ENCODE assay signal across 9 mouse cellular contexts in the genomic region with DNA sequence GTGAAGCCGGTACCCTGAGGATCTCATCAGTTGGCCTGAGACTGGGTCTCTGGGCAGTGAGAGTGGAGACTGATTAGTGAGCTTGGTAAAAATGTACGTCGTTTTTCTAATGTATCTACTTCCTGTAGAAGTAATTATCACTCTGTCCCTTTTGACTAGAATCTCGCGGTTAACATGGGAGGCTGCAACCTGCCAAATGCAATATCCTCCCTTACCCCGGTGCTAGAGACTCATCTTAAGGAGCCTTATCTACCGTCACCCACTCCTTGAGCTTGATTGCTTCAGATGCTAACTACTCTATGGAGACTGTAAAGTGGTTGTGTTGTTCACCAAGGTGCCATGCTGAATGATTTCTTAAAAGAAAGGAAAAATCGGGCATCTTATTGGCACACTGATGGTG. TPM values are rescaled to one million over a fixed set of nuclear protein-coding genes. Genes with fewer than 3 reads are reported as not detected.
DNase-seq lines count a peak whose midpoint lies in the region; ATAC-seq lines count a peak whose summit lies in the region.
"Had no signal": no experiment of that assay in that cellular context is flagged by ENCODE, and none has a peak within 500 bp of the region (broad histone marks: within the 10 kb centered on the region; RNA-seq: fewer than 3 reads in every experiment).

No protein-coding gene starts in this region.

- no peak for ATAC-seq in hindbrain, embryonic 12.5 days (ENCODE audit: low FRiP score)
- ATAC-seq in hindbrain, embryonic 11.5 days (ENCODE audit: low FRiP score): no peak
- ATAC-seq in hindbrain, embryonic 14.5 days (ENCODE audit: low FRiP score): no peak
- no peak for ATAC-seq in midbrain, embryonic 13.5 days

- H3K4me2 ChIP-seq in hindbrain, embryonic 12.5 days (replicated peaks): peak overlapping the region; percentile 96
- H3K4me2 ChIP-seq in hindbrain, embryonic 11.5 days (replicated peaks; ENCODE audit: low read depth, low read length): no peak overlapping the region
- H3K4me2 ChIP-seq in hindbrain, embryonic 14.5 days (replicated peaks): peak overlapping the region; percentile 98
- peak overlapping the region; percentile 96 for H3K4me2 ChIP-seq in midbrain, embryonic 13.5 days (replicated peaks)

- 50% methylated on average over 8 of the region's 8 CpGs for WGBS in hindbrain, embryonic 12.5 days
- WGBS in hindbrain, embryonic 11.5 days: 51% methylated on average over 8 of the region's 8 CpGs
- 35% methylated on average over 8 of the region's 8 CpGs for WGBS in hindbrain, embryonic 14.5 days
- 50% methylated on average over 8 of the region's 8 CpGs for WGBS in midbrain, embryonic 13.5 days

- no peak overlapping the region for H3K9ac ChIP-seq in hindbrain, embryonic 12.5 days
- no peak overlapping the region for H3K9ac ChIP-seq in hindbrain, embryonic 11.5 days (ENCODE audit: low read depth, low read length)
- peak overlapping the region; percentile 82 for H3K9ac ChIP-seq in hindbrain, embryonic 14.5 days
- H3K9ac ChIP-seq in midbrain, embryonic 13.5 days (replicated peaks): 0 out of 2 replicates have a peak overlapping the region, but pooled peaks have one; percentile 86

- no peaks in the 10 kb centered on the region for H3K9me3 ChIP-seq in hindbrain, embryonic 12.5 days (replicated peaks)
- H3K9me3 ChIP-seq in hindbrain, embryonic 11.5 days (ENCODE audit: control insufficient read depth, low read length): no peaks in the 10 kb centered on the region
- no peaks in the 10 kb centered on the region for H3K9me3 ChIP-seq in hindbrain, embryonic 14.5 days (ENCODE audit: control insufficient read depth, low read length)
- H3K9me3 ChIP-seq in midbrain, embryonic 13.5 days: no peaks in the 10 kb centered on the region

- no peaks in the 10 kb centered on the region for H3K36me3 ChIP-seq in hindbrain, embryonic 12.5 days
- no peaks in the 10 kb centered on the region for H3K36me3 ChIP-seq in hindbrain, embryonic 11.5 days (ENCODE audit: control insufficient read depth, insufficient read depth, low read length)
- peaks cover 9% of the 10 kb centered on the region; the same call in 1 of the 2 replicates for H3K36me3 ChIP-seq in hindbrain, embryonic 14.5 days (replicated peaks; ENCODE audit: control insufficient read depth, insufficient read depth)
- no peaks in the 10 kb centered on the region for H3K36me3 ChIP-seq in midbrain, embryonic 13.5 days

- H3K4me1 ChIP-seq in hindbrain, embryonic 12.5 days: peaks cover 24% of the 10 kb centered on the region
- 0 out of 2 replicates have a peak, but pooled peaks cover 2% of the 10 kb centered on the region for H3K4me1 ChIP-seq in hindbrain, embryonic 11.5 days (replicated peaks; ENCODE audit: control insufficient read depth, insufficient read depth, low read length)
- H3K4me1 ChIP-seq in hindbrain, embryonic 14.5 days (replicated peaks; ENCODE audit: control insufficient read depth, insufficient read depth, low read length): peaks cover 14% of the 10 kb centered on the region
- peaks cover 28% of the 10 kb centered on the region for H3K4me1 ChIP-seq in midbrain, embryonic 13.5 days (replicated peaks)

- H3K27ac ChIP-seq in hindbrain, embryonic 12.5 days: no peak overlapping the region
- H3K27ac ChIP-seq in hindbrain, embryonic 11.5 days (ENCODE audit: low read depth, low read length): no peak overlapping the region
- H3K27ac ChIP-seq in hindbrain, embryonic 14.5 days: no peak overlapping the region
- H3K27ac ChIP-seq in midbrain, embryonic 13.5 days: no peak overlapping the region

- peaks cover 16% of the 10 kb centered on the region for H3K27me3 ChIP-seq in hindbrain, embryonic 12.5 days
- peaks cover 4% of the 10 kb centered on the region; the same call in 1 of the 2 replicates for H3K27me3 ChIP-seq in hindbrain, embryonic 11.5 days (ENCODE audit: control insufficient read depth, insufficient read depth, low read length)
- H3K27me3 ChIP-seq in hindbrain, embryonic 14.5 days (ENCODE audit: control insufficient read depth, insufficient read depth, low read length): no peaks in the 10 kb centered on the region
- H3K27me3 ChIP-seq in midbrain, embryonic 13.5 days: peaks cover 18% of the 10 kb centered on the region

- peak overlapping the region; percentile 60; the same call in 1 of the 2 replicates for H3K4me3 ChIP-seq in hindbrain, embryonic 12.5 days
- no peak overlapping the region for H3K4me3 ChIP-seq in hindbrain, embryonic 11.5 days (ENCODE audit: low read depth, low read length)
- H3K4me3 ChIP-seq in hindbrain, embryonic 14.5 days (replicated peaks; ENCODE audit: low read length): peak overlapping the region; percentile 71
- peak overlapping the region; percentile 76 for H3K4me3 ChIP-seq in midbrain, embryonic 13.5 days (replicated peaks)

- DNase-seq in hindbrain, embryonic 11.5 days (ENCODE audit: low spot score): no peak
- peak; percentile 60 for DNase-seq in MEL-GATA-1-ER (ENCODE audit: extremely low read depth, low read depth)
- no peak for DNase-seq in hindbrain, embryonic 14.5 days (ENCODE audit: low spot score)
- no peak for DNase-seq in cerebellum, adult 11-12 months
- DNase-seq in cerebellum, postnatal 4 days (ENCODE audit: low spot score in 2 of 2): no peak
- DNase-seq in testis, postnatal 14 days (ENCODE audit: low spot score): no peak
- DNase-seq: left cerebral cortex, postnatal 4 days had no signal

RNA-seq across cellular contexts. Expression of a gene that starts 1.4 kb away (rescaled TPM):
- 0.18 TPM in 1 of 2 replicates, not detected in the other for polyA plus RNA-seq in hindbrain, embryonic 12.5 days (2016; fragmentation: Nextera tagmentation; extraction: Ambion mirVana)
- 0.19 and 0.25 TPM in 2 replicates for polyA plus RNA-seq in hindbrain, embryonic 11.5 days (2014; fragmentation: Nextera tagmentation; extraction: Ambion mirVana)
- 0.59 TPM in 1 of 2 replicates, not detected in the other for polyA plus RNA-seq in hindbrain, embryonic 14.5 days (2014; fragmentation: Nextera tagmentation; extraction: Ambion mirVana)
- 0.13 TPM in 1 of 2 replicates, not detected in the other for polyA plus RNA-seq in midbrain, embryonic 13.5 days (2015; fragmentation: Nextera tagmentation; extraction: Ambion mirVana)

RNA-seq across cellular contexts. Expression of a gene that starts 1.9 kb away (rescaled TPM):
- 8.3 and 8.7 TPM in 2 replicates for polyA plus RNA-seq in hindbrain, embryonic 12.5 days (2016; fragmentation: Nextera tagmentation; extraction: Ambion mirVana)
- polyA plus RNA-seq in hindbrain, embryonic 11.5 days (2014; fragmentation: Nextera tagmentation; extraction: Ambion mirVana): 4.1 and 6.0 TPM in 2 replicates
- 9.1 and 9.7 TPM in 2 replicates for polyA plus RNA-seq in hindbrain, embryonic 14.5 days (2014; fragmentation: Nextera tagmentation; extraction: Ambion mirVana)
- 3.3 and 4.6 TPM in 2 replicates for polyA plus RNA-seq in midbrain, embryonic 13.5 days (2015; fragmentation: Nextera tagmentation; extraction: Ambion mirVana)

Comparison
In these comparisons a context has a peak if more than half of its experiments do, and no peak if none do; other contexts are left out.
1. H3K9ac ChIP-seq: peak in hindbrain, embryonic 14.5 days (single experiment) and midbrain, embryonic 13.5 days (single experiment); none in hindbrain, embryonic 12.5 days (single experiment) and hindbrain, embryonic 11.5 days (single experiment).